Mouse (Mus musculus) C2C12 (cell line): Measurements from ENCODE around the gene Spindoc.

Source experiments
- CEBPB ChIP-seq: IDR thresholded peaks from one replicate; pipeline ENCODE4 v1.6.1; 2011; ENCODE audit warnings: low read depth, mild to moderate bottlenecking, control low read depth, moderate library complexity
- CTCF ChIP-seq: IDR thresholded peaks from one replicate; pipeline ENCODE4 v1.5.1; 2011; ENCODE audit not compliant: control insufficient read depth, insufficient read depth, insufficient read length
- FOSL1 ChIP-seq: IDR thresholded peaks from one replicate; pipeline ENCODE4 v1.8.0; 2011; ENCODE audit warnings: mild to moderate bottlenecking, low read length; ENCODE audit not compliant: poor library complexity, insufficient read depth, severe bottlenecking
- MAX ChIP-seq: IDR thresholded peaks from one replicate; pipeline ENCODE4 v1.6.1; 2011; ENCODE audit warnings: mild to moderate bottlenecking, control low read depth
- MYOD1 ChIP-seq: IDR thresholded peaks from one replicate; pipeline ENCODE4 v1.6.1; 2011; ENCODE audit warnings: low read depth; ENCODE audit not compliant: control insufficient read depth, insufficient read length
- MYOG ChIP-seq: IDR thresholded peaks from one replicate; pipeline ENCODE4 v1.6.1; 2011; ENCODE audit not compliant: control insufficient read depth, insufficient read length; ENCODE audit errors: extremely low read depth
- USF1 ChIP-seq: IDR thresholded peaks from one replicate; pipeline ENCODE4 v1.6.1; 2011; ENCODE audit warnings: low read depth, mild to moderate bottlenecking, control low read depth, moderate library complexity

GRCm38 (mm10) chr19:7313660-7314059 is 69.1 kb downstream of the Spindoc start:
- TF ChIP-seq USF1 (no peak), CTCF (no peak), MAX (no peak), MYOG (no peak), CEBPB (no peak), MYOD1 (no peak), FOSL1 (no peak)
